8 mouse cellular contexts compared by ENCODE assay signal in the genomic region with DNA sequence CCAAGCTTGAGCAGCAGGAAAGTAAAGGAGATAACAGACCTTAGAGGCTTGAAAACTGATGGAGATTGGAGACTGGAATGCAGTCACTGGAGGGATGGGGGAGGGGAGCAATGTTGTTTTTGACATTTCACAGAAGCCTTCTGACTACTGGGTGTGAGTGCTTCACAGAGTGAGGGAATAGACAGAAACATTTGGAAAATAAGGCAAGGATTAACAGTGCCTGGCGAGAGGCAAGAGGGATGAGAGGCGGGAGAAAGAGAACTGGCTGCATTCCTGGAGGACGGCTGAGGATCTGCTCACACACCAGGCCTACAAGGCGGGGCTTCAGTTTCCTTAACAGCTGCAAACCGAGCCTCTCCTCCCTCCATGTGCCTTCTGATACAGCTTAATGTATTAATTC. TPM values are rescaled to one million over a fixed set of nuclear protein-coding genes. Genes with fewer than 3 reads are reported as not detected.
A peak's percentile ranks its signal among the peaks of the same experiment; 100 is the strongest.
DNase-seq lines count a peak whose midpoint lies in the region; ATAC-seq and TF ChIP-seq lines count a peak whose summit lies in the region.
"Had no signal": no experiment of that assay in that cellular context is flagged by ENCODE, and none has a peak within 500 bp of the region (broad histone marks: within the 10 kb centered on the region; RNA-seq: fewer than 3 reads in every experiment).

No protein-coding gene starts in this region.

- no peak for TF ChIP-seq EP300 in liver, postnatal 0 days (IDR thresholded peaks at IDR 0.05; ENCODE audit: low read depth)

- DNase-seq in liver, result peak; percentile 26
- no peak for DNase-seq in liver, postnatal 0 days
- peak; percentile 16 to 43 for DNase-seq in frontal cortex, postnatal 10 days (ENCODE audit: low spot score in 2 of 2)
- DNase-seq in layer of hippocampus, adult 2 months (ENCODE audit: low spot score in 2 of 2), result peak; percentile 52 to 77
- DNase-seq in cerebellum, adult 8-10 months, result no peak
- no peak for DNase-seq in adrenal gland, postnatal 36 days

- WGBS in liver, postnatal 0 days (ENCODE audit: insufficient replicate concordance), result 43% methylated on average over 5 of the region's 5 CpGs
- WGBS in stomach, embryonic 14.5 days, result 5% methylated on average over 5 of the region's 5 CpGs

- H3K27me3 ChIP-seq in liver, postnatal 0 days (ENCODE audit: insufficient read depth, low read length), result no peaks in the 10 kb centered on the region
- no peaks in the 10 kb centered on the region for H3K27me3 ChIP-seq in stomach, embryonic 14.5 days (ENCODE audit: control insufficient read depth, insufficient read depth, low read length)

- no peaks in the 10 kb centered on the region for H3K9me3 ChIP-seq in liver, postnatal 0 days (ENCODE audit: low read length)
- no peaks in the 10 kb centered on the region for H3K9me3 ChIP-seq in stomach, embryonic 14.5 days (ENCODE audit: control insufficient read depth, low read depth, low read length)

- H3K36me3 ChIP-seq in liver, postnatal 0 days (replicated peaks; ENCODE audit: insufficient read depth, low read length), result no peaks in the 10 kb centered on the region
- no peaks in the 10 kb centered on the region for H3K36me3 ChIP-seq in stomach, embryonic 14.5 days (ENCODE audit: control insufficient read depth, insufficient read depth, low read length)

- H3K4me2 ChIP-seq in liver, postnatal 0 days (ENCODE audit: low read depth, low read length), result no peak overlapping the region
- no peak overlapping the region for H3K4me2 ChIP-seq in stomach, embryonic 14.5 days (replicated peaks; ENCODE audit: low read depth, low read length)

- H3K9ac ChIP-seq in liver, postnatal 0 days (replicated peaks), result no peak overlapping the region
- no peak overlapping the region for H3K9ac ChIP-seq in stomach, embryonic 14.5 days (replicated peaks; ENCODE audit: low read depth, low read length)

- H3K27ac ChIP-seq in liver, postnatal 0 days (ENCODE audit: low read depth), result no peak overlapping the region
- H3K27ac ChIP-seq in layer of hippocampus, adult 2 months, result peak overlapping the region; percentile 23; the same call in 1 of the 2 replicates
- peak overlapping the region; percentile 53; the same call in 1 of the 2 replicates for H3K27ac ChIP-seq in stomach, embryonic 14.5 days (ENCODE audit: low read length)

- TF ChIP-seq CTCF in liver, postnatal 0 days (IDR thresholded peaks at IDR 0.05; ENCODE audit: low read depth), result no peak
- no peak for TF ChIP-seq CTCF in layer of hippocampus, adult 2 months (conservative IDR thresholded peaks at IDR 0.05)

- H3K4me1 ChIP-seq in liver, postnatal 0 days (ENCODE audit: insufficient read depth), result no peaks in the 10 kb centered on the region
- peaks cover 8% of the 10 kb centered on the region for H3K4me1 ChIP-seq in stomach, embryonic 14.5 days (ENCODE audit: control insufficient read depth, insufficient read depth, low read length)

- no peak overlapping the region for H3K4me3 ChIP-seq in liver, postnatal 0 days (ENCODE audit: low read depth, low read length)
- H3K4me3 ChIP-seq in layer of hippocampus, adult 2 months, result no peak overlapping the region
- H3K4me3 ChIP-seq in stomach, embryonic 14.5 days (ENCODE audit: low read depth, low read length), result no peak overlapping the region

- ATAC-seq in liver, postnatal 0 days, result no peak
- ATAC-seq in stomach, embryonic 14.5 days (ENCODE audit: insufficient number of reproducible peaks, insufficient read depth, low FRiP score, low read depth), result peak; percentile 89; the same call in 1 of the 2 replicates

RNA-seq across cellular contexts. Expression of a gene that starts 11.0 kb away (rescaled TPM):
- 0.05 TPM in 1 of 2 replicates, not detected in the other for polyA plus RNA-seq in liver, postnatal 0 days (2015; fragmentation: Nextera tagmentation; extraction: Ambion mirVana)
- 10 to 100 TPM; 10.8 to 12.8 TPM for total RNA-seq in layer of hippocampus, adult 2 months (2021)
- polyA plus RNA-seq in stomach, embryonic 14.5 days (2014; fragmentation: Nextera tagmentation; extraction: Ambion mirVana), result 0.64 and 1.0 TPM in 2 replicates
- 1 to 10 TPM in 1 of 2 experiments, under 1 TPM in 1; 0.50 to 6.0 TPM for total RNA-seq in adrenal gland, postnatal 36 days (2021)
- total RNA-seq: neutrophil, adult 5-6 weeks had no signal

Comparison
In these comparisons a context has a peak if more than half of its experiments do, and no peak if none do; other contexts are left out.
1. DNase-seq: peak in liver (single experiment), frontal cortex, postnatal 10 days (2 of 2) and layer of hippocampus, adult 2 months (2 of 2); none in liver, postnatal 0 days (single experiment), cerebellum, adult 8-10 months (single experiment) and adrenal gland, postnatal 36 days (0 of 2).